Mouse (Mus musculus) MEL (cell line): ENCODE data around the gene Slc25a34. TPM values are rescaled to one million over a fixed set of nuclear protein-coding genes. Genes with fewer than 3 reads are reported as not detected.

Source experiments
- DNase-seq: peaks from one replicate; pipeline ENCODE4 v3.0.0; 2011; ENCODE audit warnings: low read depth, low spot score
- H3K27ac ChIP-seq: 2 replicates; pipeline ENCODE4 v1.5.1; 2012; ENCODE audit warnings: low read depth, mild to moderate bottlenecking, control low read depth, low read length, moderate library complexity; ENCODE audit not compliant: control insufficient read depth
- H3K27me3 ChIP-seq, 2 experiments: fragments of 150-350 bp in 1 of 2; sonication (generic) in 1 of 2; 2 replicates each; pipeline ENCODE4 v1.6.1; 2012; ENCODE audit warnings: low read length in 2 of 2, mild to moderate bottlenecking in 2 of 2, improper control_type of control experiment in 1 of 2, moderate library complexity in 1 of 2; ENCODE audit not compliant: insufficient read depth in 2 of 2, control insufficient read depth in 1 of 2
- H3K36me3 ChIP-seq, 2 experiments: 2 replicates each; pipeline ENCODE4 v1.6.1; 2012 to 2014; ENCODE audit warnings: low read length in 2 of 2, improper control_type of control experiment in 1 of 2, inconsistent platforms in 1 of 2, mild to moderate bottlenecking in 1 of 2; ENCODE audit not compliant: insufficient read depth in 2 of 2, control insufficient read depth in 1 of 2
- H3K4me1 ChIP-seq, 2 experiments: fragments of 150-350 bp in 1 of 2; sonication (generic) in 1 of 2; 2 replicates each; pipeline ENCODE4 v1.6.1; 2012; ENCODE audit warnings: low read length in 2 of 2, improper control_type of control experiment in 1 of 2, mild to moderate bottlenecking in 1 of 2; ENCODE audit not compliant: insufficient read depth in 2 of 2, control insufficient read depth in 1 of 2
- H3K4me3 ChIP-seq, 2 experiments: fragments of 150-350 bp in 1 of 2; sonication (generic) in 1 of 2; 2 replicates each; pipeline ENCODE4 v1.5.1; 2012; ENCODE audit warnings: low read depth in 2 of 2, low read length in 2 of 2, mild to moderate bottlenecking in 2 of 2, moderate library complexity in 2 of 2, control low read depth in 1 of 2, improper control_type of control experiment in 1 of 2; ENCODE audit not compliant: control insufficient read depth in 1 of 2, insufficient read depth in 1 of 2
- H3K79me2 ChIP-seq: 2 replicates; pipeline ENCODE4 v1.6.1; 2012; ENCODE audit warnings: mild to moderate bottlenecking, low read length, moderate library complexity; ENCODE audit not compliant: control insufficient read depth, poor library complexity, insufficient read depth
- H3K9ac ChIP-seq: 2 replicates; pipeline ENCODE4 v1.6.1; 2012; ENCODE audit warnings: low read depth, mild to moderate bottlenecking, control low read depth, low read length, moderate library complexity; ENCODE audit not compliant: control insufficient read depth, poor library complexity, severe bottlenecking
- H3K9me3 ChIP-seq: fragments of 150-350 bp; sonication (generic); replicated peaks from 2 replicates; pipeline ENCODE4 v1.6.1; 2012; ENCODE audit warnings: mild to moderate bottlenecking, low read length, improper control_type of control experiment, moderate library complexity; ENCODE audit not compliant: insufficient read depth
- CHD1 ChIP-seq: IDR thresholded peaks from 2 replicates; pipeline ENCODE4 v1.6.1; 2012; ENCODE audit warnings: low read depth, mild to moderate bottlenecking, inconsistent platforms, low read length, improper control_type of control experiment
- ELF1 ChIP-seq: IDR thresholded peaks from 2 replicates; pipeline ENCODE4 v1.6.1; 2014; ENCODE audit warnings: low read depth, mild to moderate bottlenecking, inconsistent platforms, low read length, improper control_type of control experiment, moderate library complexity
- EP300 ChIP-seq, 2 experiments: IDR thresholded peaks; 2 replicates each; pipeline ENCODE4 v1.6.1; 2011; ENCODE audit warnings: improper control_type of control experiment in 2 of 2, low read length in 2 of 2, low read depth in 1 of 2, mild to moderate bottlenecking in 1 of 2
- ETS1 ChIP-seq: IDR thresholded peaks from 2 replicates; pipeline ENCODE4 v1.6.1; 2012; ENCODE audit warnings: low read depth, mild to moderate bottlenecking, inconsistent platforms, low read length, improper control_type of control experiment, moderate library complexity
- GATA1 ChIP-seq: IDR thresholded peaks from 2 replicates; pipeline ENCODE4 v1.6.1; 2011; ENCODE audit warnings: low read depth, low read length, improper control_type of control experiment
- HCFC1 ChIP-seq: IDR thresholded peaks from 2 replicates; pipeline ENCODE4 v1.6.1; 2012; ENCODE audit warnings: low read depth, mild to moderate bottlenecking, inconsistent platforms, low read length, improper control_type of control experiment, moderate library complexity
- JUND ChIP-seq: IDR thresholded peaks from 2 replicates; pipeline ENCODE4 v1.6.1; 2011; ENCODE audit warnings: low read depth, mild to moderate bottlenecking, improper control_type of control experiment, low read length
- KAT2A ChIP-seq: conservative IDR thresholded peaks from 2 replicates; pipeline ENCODE4 v1.6.1; 2012; ENCODE audit warnings: low read depth, low read length, improper control_type of control experiment, inconsistent platforms
- MAFK ChIP-seq: IDR thresholded peaks from 2 replicates; pipeline ENCODE4 v1.6.1; 2011; ENCODE audit warnings: low read depth, mild to moderate bottlenecking, low read length, improper control_type of control experiment, borderline replicate concordance
- MYC ChIP-seq: IDR thresholded peaks from 2 replicates; pipeline ENCODE4 v1.6.1; 2011; ENCODE audit warnings: low read depth, mild to moderate bottlenecking, low read length, improper control_type of control experiment, moderate library complexity
- NELFE ChIP-seq: IDR thresholded peaks from 2 replicates; pipeline ENCODE4 v1.6.1; 2011; ENCODE audit warnings: low read depth, low read length, improper control_type of control experiment
- RAD21 ChIP-seq: IDR thresholded peaks from 2 replicates; pipeline ENCODE4 v1.6.1; 2011; ENCODE audit warnings: mild to moderate bottlenecking, low read depth, low read length, improper control_type of control experiment
- RCOR1 ChIP-seq: IDR thresholded peaks from 2 replicates; pipeline ENCODE4 v1.6.1; 2012; ENCODE audit warnings: low read depth, mild to moderate bottlenecking, inconsistent platforms, low read length, improper control_type of control experiment
- SIN3A ChIP-seq: IDR thresholded peaks from 2 replicates; pipeline ENCODE4 v1.6.1; 2012; ENCODE audit warnings: low read length, improper control_type of control experiment, inconsistent platforms
- TBP ChIP-seq: IDR thresholded peaks from 2 replicates; pipeline ENCODE4 v1.8.0; 2011; ENCODE audit warnings: low read depth, low read length, improper control_type of control experiment
- polyA plus RNA-seq, 2 experiments: library from polyadenylated mRNA; stranded (reverse) in 1 of 2; unstranded in 1 of 2; fragments of >175 nt in 1 of 2; fragments of >200 nt in 1 of 2; gene quantifications; 2 replicates each; pipeline versions ENCODE4 v1.2.1 to v1.2.4; 2012; ENCODE audit warnings: low replicate concordance in 2 of 2, low read depth in 1 of 2; ENCODE audit not compliant: insufficient read length in 2 of 2, insufficient read depth in 1 of 2, missing spikeins in 1 of 2
- total RNA-seq: library from RNA; depleted of rRNA; stranded (reverse); fragments of 300-350 nt; gene quantifications from 2 replicates; pipeline ENCODE4 v1.2.3, GENCODE M21; 2012

Slc25a34 gene
- total and polyA plus RNA-seq, 3 experiments, result 0.10 TPM; not detected in 2

DNA sequence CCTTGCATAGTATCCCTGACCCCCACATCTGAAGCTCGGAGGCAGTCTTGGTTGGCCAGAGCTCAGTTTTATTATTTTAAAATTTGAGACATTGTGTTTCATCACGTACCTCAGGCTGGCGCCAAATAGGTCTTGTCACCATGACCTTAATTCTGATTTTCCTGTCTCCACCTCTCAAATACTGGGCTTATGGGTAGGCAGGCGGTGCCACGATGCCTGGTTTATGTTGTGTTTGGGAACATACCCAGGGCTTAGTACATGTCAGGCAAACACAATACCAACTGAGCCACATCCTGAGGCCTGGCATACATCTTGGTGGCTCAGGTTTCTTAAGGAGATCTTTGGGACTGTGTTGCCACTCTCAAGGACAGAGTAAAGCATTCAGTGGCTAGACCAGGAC is 1.0 kb downstream of the Slc25a34 start:
- no peak overlapping the region for H3K27ac ChIP-seq
- H3K27me3 ChIP-seq, result no peaks in the 10 kb centered on the region
- H3K4me3 ChIP-seq, result no peak overlapping the region
- H3K9ac ChIP-seq, result no peak overlapping the region
- DNase-seq, result no peak
- no peak for TF ChIP-seq RAD21
- TF ChIP-seq NELFE, result no peak
- TF ChIP-seq MAFK, result no peak
- no peak for TF ChIP-seq ETS1
- TF ChIP-seq CHD1, result no peak
- TF ChIP-seq JUND, result no peak
- TF ChIP-seq KAT2A, result no peak
- TF ChIP-seq GATA1, result no peak
- peaks cover 0 to 9% of the 10 kb centered on the region in 2 experiments; a peak in 2 of 4 replicates for H3K4me1 ChIP-seq
- no peaks in the 10 kb centered on the region for H3K9me3 ChIP-seq
- H3K79me2 ChIP-seq, result no peaks in the 10 kb centered on the region
- H3K36me3 ChIP-seq, result peaks cover 0 to 2% of the 10 kb centered on the region in 2 experiments; a peak in 1 of 4 replicates

DNA sequence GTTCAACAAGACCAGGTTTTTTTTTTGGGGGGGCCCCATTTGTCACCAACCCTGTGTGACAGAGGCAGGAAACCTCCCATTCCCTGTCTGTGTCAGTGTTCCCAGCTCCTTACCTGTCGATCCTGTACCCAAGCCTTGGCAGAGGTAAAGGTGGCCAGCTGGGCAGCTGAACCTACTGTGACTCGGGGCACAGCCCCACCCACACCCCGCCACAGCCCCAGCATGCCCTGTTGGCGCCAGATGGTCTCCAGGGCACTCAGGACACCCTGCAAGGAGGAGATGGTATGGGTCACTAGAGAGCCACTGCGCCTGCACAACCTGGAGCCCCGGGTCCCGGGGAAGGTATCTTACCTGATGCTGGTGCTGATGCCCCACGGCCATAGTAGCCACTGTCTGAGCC is 1.5 kb downstream of the Slc25a34 start:
- DNase-seq, result no peak
- H3K9ac ChIP-seq, result no peak overlapping the region
- H3K4me1 ChIP-seq, result peaks cover 0 to 9% of the 10 kb centered on the region in 2 experiments; a peak in 2 of 4 replicates
- H3K9me3 ChIP-seq, result no peaks in the 10 kb centered on the region
- no peak for TF ChIP-seq EP300 (IDR thresholded peaks at IDR 0.05; ENCODE audit: low read depth in 1 of 2, low read length in 2 of 2)
- no peak for TF ChIP-seq KAT2A
- no peak for TF ChIP-seq HCFC1
- TF ChIP-seq ETS1, result no peak
- no peak for TF ChIP-seq MYC
- TF ChIP-seq RCOR1, result no peak
- no peak for TF ChIP-seq TBP
- H3K79me2 ChIP-seq, result no peaks in the 10 kb centered on the region
- no peak overlapping the region for H3K27ac ChIP-seq
- 0 out of 4 replicates have a peak, but pooled peaks cover 0 to 2% of the 10 kb centered on the region in 2 experiments for H3K36me3 ChIP-seq
- H3K27me3 ChIP-seq, result no peaks in the 10 kb centered on the region
- no peak overlapping the region for H3K4me3 ChIP-seq

DNA sequence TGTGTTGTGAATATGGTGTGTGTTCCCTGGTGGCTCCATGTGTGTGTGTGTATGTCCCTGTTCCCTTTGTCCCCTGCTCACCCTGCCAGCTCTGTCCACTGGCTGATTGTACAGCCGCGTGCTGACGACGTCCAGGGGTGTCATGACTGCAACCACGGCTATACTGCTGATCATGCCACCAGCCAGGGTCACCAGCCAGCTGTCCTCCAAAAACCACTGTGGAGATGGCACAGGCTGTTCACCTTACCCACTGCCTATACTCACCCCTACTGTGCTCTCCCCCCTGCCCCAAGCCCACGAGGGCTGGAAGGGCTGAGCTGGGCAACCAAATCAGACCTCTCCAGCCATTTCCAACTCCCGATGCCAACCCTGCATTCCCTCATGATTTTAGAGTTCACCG is 2.3 kb downstream of the Slc25a34 start:
- Histone ChIP-seq H3K4me3 (no peak overlapping the region), H3K79me2 (no peaks in the 10 kb centered on the region), H3K27me3 (no peaks in the 10 kb centered on the region), H3K27ac (no peak overlapping the region), H3K9me3 (no peaks in the 10 kb centered on the region), H3K36me3 (0 out of 4 replicates have a peak, but pooled peaks cover 0 to 2% of the 10 kb centered on the region in 2 experiments), H3K9ac (no peak overlapping the region), H3K4me1 (peaks cover 0 to 9% of the 10 kb centered on the region in 2 experiments; a peak in 2 of 4 replicates)
- TF ChIP-seq EP300 (IDR thresholded peaks at IDR 0.05; ENCODE audit: low read depth in 1 of 2, low read length in 2 of 2) (no peak), ETS1 (no peak), CHD1 (no peak), SIN3A (no peak), ELF1 (no peak)
- no peak for DNase-seq
